Mouse (Mus musculus): ENCODE measurements at regions not wholly inside any gene's neighbourhood (a gene's known extent, or its start where the extent isn't known, plus 50 kb on each side); places are given as distances from the start of the nearest gene placed in this dataset.
A peak's percentile ranks its signal among the peaks of the same experiment; 100 is the strongest.

GRCm38 (mm10) chr1:169347692-169348091 lies 183.6 kb downstream of the Nuf2 start:
- H3K4me1 ChIP-seq (ENCODE audit: control insufficient read depth, insufficient read depth, low read length) = no peaks in the 10 kb centered on the region
- TF ChIP-seq POLR2A (IDR thresholded peaks at IDR 0.05; ENCODE audit: insufficient read depth, low read depth, low read length) = no peak
- TF ChIP-seq CTCF (IDR thresholded peaks at IDR 0.05; ENCODE audit: insufficient read depth, low read depth, low read length) = no peak
- no peak overlapping the region for H3K4me3 ChIP-seq (ENCODE audit: insufficient read depth, low read depth, low read length)
- H3K27ac ChIP-seq (ENCODE audit: insufficient read depth, low read depth, low read length) = no peak overlapping the region
- WGBS = 13% methylated on average over 2 of the region's 2 CpGs

- WGBS = 100% methylated on average over 1 of the region's 1 CpGs
Measured at GRCm38 (mm10) chr1:169346876-169347275, 184.4 kb downstream of the Nuf2 start.

GRCm38 (mm10) chr1:169341131-169341530 lies 190.1 kb downstream of the Nuf2 start:
- TF ChIP-seq CTCF (IDR thresholded peaks at IDR 0.05; ENCODE audit: insufficient read depth, low read depth, low read length) (no peak), POLR2A (IDR thresholded peaks at IDR 0.05; ENCODE audit: insufficient read depth, low read depth, low read length) (no peak)
- Histone ChIP-seq H3K4me3 (ENCODE audit: insufficient read depth, low read depth, low read length) (no peak overlapping the region), H3K27ac (ENCODE audit: insufficient read depth, low read depth, low read length) (no peak overlapping the region), H3K4me1 (ENCODE audit: control insufficient read depth, insufficient read depth, low read length) (no peaks in the 10 kb centered on the region)
- WGBS = 53% methylated on average over 1 of the region's 1 CpGs

More at GRCm38 (mm10) chr1:169346876-169347275, 184.4 kb downstream of the Nuf2 start:
- TF ChIP-seq CTCF (IDR thresholded peaks at IDR 0.05; ENCODE audit: insufficient read depth, low read depth, low read length) (no peak), POLR2A (IDR thresholded peaks at IDR 0.05; ENCODE audit: insufficient read depth, low read depth, low read length) (no peak)
- Histone ChIP-seq H3K27ac (ENCODE audit: insufficient read depth, low read depth, low read length) (no peak overlapping the region), H3K4me3 (ENCODE audit: insufficient read depth, low read depth, low read length) (no peak overlapping the region), H3K4me1 (ENCODE audit: control insufficient read depth, insufficient read depth, low read length) (no peaks in the 10 kb centered on the region)

- WGBS = 87% methylated on average over 4 of the region's 4 CpGs
- no peak for TF ChIP-seq POLR2A (IDR thresholded peaks at IDR 0.05; ENCODE audit: insufficient read depth, low read depth, low read length)
- TF ChIP-seq CTCF (IDR thresholded peaks at IDR 0.05; ENCODE audit: insufficient read depth, low read depth, low read length) = no peak
- no peak overlapping the region for H3K27ac ChIP-seq (ENCODE audit: insufficient read depth, low read depth, low read length)
- H3K4me3 ChIP-seq (ENCODE audit: insufficient read depth, low read depth, low read length) = no peak overlapping the region
- H3K4me1 ChIP-seq (ENCODE audit: control insufficient read depth, insufficient read depth, low read length) = no peaks in the 10 kb centered on the region
Measured at GRCm38 (mm10) chr1:169338461-169338860, 192.8 kb downstream of the Nuf2 start.

GRCm38 (mm10) chr1:169332165-169332564 lies 199.1 kb downstream of the Nuf2 start:
- no peak overlapping the region for H3K27ac ChIP-seq (ENCODE audit: insufficient read depth, low read depth, low read length)
- WGBS = 93% methylated on average over 5 of the region's 5 CpGs
- TF ChIP-seq POLR2A (IDR thresholded peaks at IDR 0.05; ENCODE audit: insufficient read depth, low read depth, low read length) = no peak
- no peak for TF ChIP-seq CTCF (IDR thresholded peaks at IDR 0.05; ENCODE audit: insufficient read depth, low read depth, low read length)
- no peak overlapping the region for H3K4me3 ChIP-seq (ENCODE audit: insufficient read depth, low read depth, low read length)
- no peaks in the 10 kb centered on the region for H3K4me1 ChIP-seq (ENCODE audit: control insufficient read depth, insufficient read depth, low read length)

- no peaks in the 10 kb centered on the region for H3K4me1 ChIP-seq (ENCODE audit: control insufficient read depth, insufficient read depth, low read length)
- H3K4me3 ChIP-seq (ENCODE audit: insufficient read depth, low read depth, low read length) = no peak overlapping the region
- 75% methylated on average over 8 of the region's 8 CpGs for WGBS
- no peak overlapping the region for H3K27ac ChIP-seq (ENCODE audit: insufficient read depth, low read depth, low read length)
- TF ChIP-seq CTCF (IDR thresholded peaks at IDR 0.05; ENCODE audit: insufficient read depth, low read depth, low read length) (no peak), POLR2A (IDR thresholded peaks at IDR 0.05; ENCODE audit: insufficient read depth, low read depth, low read length) (no peak)
Measured at GRCm38 (mm10) chr1:169313241-169313640, 218.0 kb downstream of the Nuf2 start.

- 22% methylated on average over 5 of the region's 5 CpGs for WGBS
- peak overlapping the region; percentile 99 for H3K27ac ChIP-seq (ENCODE audit: insufficient read depth, low read depth, low read length)
- no peak overlapping the region for H3K4me3 ChIP-seq (ENCODE audit: insufficient read depth, low read depth, low read length)
- no peak for TF ChIP-seq POLR2A (IDR thresholded peaks at IDR 0.05; ENCODE audit: insufficient read depth, low read depth, low read length)
- no peak for TF ChIP-seq CTCF (IDR thresholded peaks at IDR 0.05; ENCODE audit: insufficient read depth, low read depth, low read length)
- peaks cover 2% of the 10 kb centered on the region for H3K4me1 ChIP-seq (ENCODE audit: control insufficient read depth, insufficient read depth, low read length)
Measured at GRCm38 (mm10) chr1:169283440-169283839, 247.8 kb downstream of the Nuf2 start.

GRCm38 (mm10) chr1:169270750-169271149 lies 260.5 kb downstream of the Nuf2 start:
- Histone ChIP-seq H3K27ac (ENCODE audit: insufficient read depth, low read depth, low read length) (no peak overlapping the region), H3K4me1 (ENCODE audit: control insufficient read depth, insufficient read depth, low read length) (no peaks in the 10 kb centered on the region), H3K4me3 (ENCODE audit: insufficient read depth, low read depth, low read length) (no peak overlapping the region)
- WGBS = 77% methylated on average over 4 of the region's 4 CpGs
- TF ChIP-seq POLR2A (IDR thresholded peaks at IDR 0.05; ENCODE audit: insufficient read depth, low read depth, low read length) (no peak), CTCF (IDR thresholded peaks at IDR 0.05; ENCODE audit: insufficient read depth, low read depth, low read length) (no peak)

GRCm38 (mm10) chr1:169263984-169264660 lies 267.1 kb downstream of the Nuf2 start:
- peaks cover 3% of the 10 kb centered on the region; the same call in 1 of the 2 replicates for H3K4me1 ChIP-seq (ENCODE audit: control insufficient read depth, insufficient read depth, low read length)
- TF ChIP-seq POLR2A (IDR thresholded peaks at IDR 0.05; ENCODE audit: insufficient read depth, low read depth, low read length) = no peak
- H3K27ac ChIP-seq (ENCODE audit: insufficient read depth, low read depth, low read length) = no peak overlapping the region
- WGBS = 90% methylated on average over 5 of the region's 5 CpGs
- no peak overlapping the region for H3K4me3 ChIP-seq (ENCODE audit: insufficient read depth, low read depth, low read length)
